Mouse (Mus musculus) liver, adult 2 months (tissue): ENCODE measurements around the gene Ate1.

ENCODE experiments used
- CTCF ChIP-seq: fragments of 200-500 bp; IDR thresholded peaks from 2 replicates; pipeline ENCODE4 v1.5.1; 2011; ENCODE audit warnings: low read depth, low read length, control low read depth
- POLR2A ChIP-seq: fragments of 200-500 bp; IDR thresholded peaks from 2 replicates; pipeline ENCODE4 v1.6.1; 2011; ENCODE audit warnings: low read length, control low read depth; ENCODE audit not compliant: insufficient read depth; ENCODE audit errors: extremely low read depth

- TF ChIP-seq CTCF (no peak), POLR2A (no peak)
Measured at GRCm38 (mm10) chr7:130471045-130471444, 49.1 kb downstream of the Ate1 start.
